Mouse (Mus musculus) CH12.LX (cell line): ENCODE data around the gene Csnk1g2. TPM values are rescaled to one million over a fixed set of nuclear protein-coding genes. Genes with fewer than 3 reads are reported as not detected.

Source experiments
- DNase-seq: peaks from one replicate; pipeline ENCODE4 v3.0.0-alpha.2; 2013; ENCODE audit errors: extremely low read depth
- H3K27ac ChIP-seq: 2 replicates; pipeline ENCODE4 v1.5.1; 2012; ENCODE audit warnings: low read depth, mild to moderate bottlenecking, control low read depth, moderate library complexity; ENCODE audit not compliant: insufficient read depth
- H3K27me3 ChIP-seq: replicated peaks from 2 replicates; pipeline ENCODE3; 2012; ENCODE audit warnings: inconsistent platforms
- H3K36me3 ChIP-seq, 2 experiments: replicated peaks in 1 of 2; 2 replicates each; pipeline versions ENCODE3 to v1.6.1; 2012; ENCODE audit warnings: inconsistent platforms in 1 of 2, low read length in 1 of 2, mild to moderate bottlenecking in 1 of 2, mixed read lengths in 1 of 2, moderate library complexity in 1 of 2; ENCODE audit not compliant: control insufficient read depth in 1 of 2, insufficient read depth in 1 of 2
- H3K4me1 ChIP-seq, 2 experiments: 2 replicates each; pipeline ENCODE4 v1.6.1; 2012; ENCODE audit warnings: inconsistent platforms in 1 of 2, moderate library complexity in 1 of 2; ENCODE audit not compliant: insufficient read depth in 2 of 2, control insufficient read depth in 1 of 2
- H3K4me2 ChIP-seq: 2 replicates; pipeline ENCODE4 v1.6.1; 2012; ENCODE audit warnings: low read depth, mild to moderate bottlenecking, control low read depth; ENCODE audit not compliant: poor library complexity, insufficient read depth, severe bottlenecking
- H3K4me3 ChIP-seq, 3 experiments: fragments of 150-350 bp in 1 of 3; sonication (generic) in 1 of 3; replicated peaks in 1 of 3; 2 replicates each; pipeline versions ENCODE3 to v1.5.1; 2011 to 2012; ENCODE audit warnings: low read depth in 2 of 3, low read length in 2 of 3, mild to moderate bottlenecking in 2 of 3, moderate library complexity in 2 of 3, control low read depth in 1 of 3, improper control_type of control experiment in 1 of 3, inconsistent platforms in 1 of 3, mixed read lengths in 1 of 3; ENCODE audit not compliant: poor library complexity in 1 of 3
- H3K79me2 ChIP-seq: replicated peaks from 2 replicates; pipeline ENCODE4 v1.6.1; 2012; ENCODE audit warnings: mild to moderate bottlenecking, moderate library complexity; ENCODE audit not compliant: control insufficient read depth, poor library complexity, insufficient read depth, severe bottlenecking; ENCODE audit errors: extremely low read depth
- H3K9ac ChIP-seq: 2 replicates; pipeline ENCODE4 v1.6.1; 2012; ENCODE audit warnings: low read depth, mild to moderate bottlenecking, control low read depth, moderate library complexity; ENCODE audit not compliant: insufficient read depth
- H3K9me3 ChIP-seq: replicated peaks from 2 replicates; pipeline ENCODE3; 2012; ENCODE audit warnings: low read length, inconsistent platforms, mixed read lengths
- BHLHE40 ChIP-seq: IDR thresholded peaks from 2 replicates; pipeline ENCODE4 v1.6.1; 2011; ENCODE audit warnings: mild to moderate bottlenecking, low read depth, low read length, improper control_type of control experiment
- CHD2 ChIP-seq: IDR thresholded peaks from 2 replicates; pipeline ENCODE4 v1.6.1; 2011; ENCODE audit warnings: low read length, improper control_type of control experiment
- CTCF ChIP-seq, 2 experiments: IDR thresholded peaks in 1 of 2; conservative IDR thresholded peaks in 1 of 2; 2 replicates each; pipeline ENCODE4 v1.5.1; 2011 to 2012; ENCODE audit warnings: low read depth in 2 of 2, low read length in 2 of 2, improper control_type of control experiment in 1 of 2, inconsistent platforms in 1 of 2, mild to moderate bottlenecking in 1 of 2, moderate library complexity in 1 of 2
- EP300 ChIP-seq: IDR thresholded peaks from 2 replicates; pipeline ENCODE4 v1.6.1; 2011; ENCODE audit warnings: low read length, improper control_type of control experiment
- ETS1 ChIP-seq: conservative IDR thresholded peaks from 2 replicates; pipeline ENCODE4 v1.6.1; 2012; ENCODE audit warnings: low read depth, mild to moderate bottlenecking, inconsistent platforms, low read length, improper control_type of control experiment, moderate library complexity
- HCFC1 ChIP-seq: IDR thresholded peaks from 2 replicates; pipeline ENCODE4 v1.6.1; 2012; ENCODE audit warnings: low read depth, mild to moderate bottlenecking, inconsistent platforms, low read length, improper control_type of control experiment
- IRF4 ChIP-seq: IDR thresholded peaks from 2 replicates; pipeline ENCODE4 v1.6.1; 2014; ENCODE audit warnings: low read depth, mild to moderate bottlenecking, inconsistent platforms, low read length, improper control_type of control experiment
- JUN ChIP-seq: IDR thresholded peaks from 2 replicates; pipeline ENCODE4 v1.6.1; 2011; ENCODE audit warnings: low read depth, mild to moderate bottlenecking, low read length, improper control_type of control experiment, moderate library complexity; ENCODE audit not compliant: insufficient read depth
- KAT2A ChIP-seq: IDR thresholded peaks from 2 replicates; pipeline ENCODE4 v1.6.1; 2012; ENCODE audit warnings: low read length, improper control_type of control experiment, inconsistent platforms; ENCODE audit not compliant: insufficient replicate concordance
- MAFK ChIP-seq: IDR thresholded peaks from 2 replicates; pipeline ENCODE4 v1.6.1; 2011; ENCODE audit warnings: low read length, improper control_type of control experiment; ENCODE audit not compliant: insufficient replicate concordance
- MAZ ChIP-seq: IDR thresholded peaks from 2 replicates; pipeline ENCODE4 v1.6.1; 2012; ENCODE audit warnings: low read depth, mild to moderate bottlenecking, inconsistent platforms, low read length, improper control_type of control experiment, moderate library complexity
- MEF2A ChIP-seq: IDR thresholded peaks from 2 replicates; pipeline ENCODE4 v1.6.1; 2014; ENCODE audit warnings: low read depth, mild to moderate bottlenecking, inconsistent platforms, low read length, improper control_type of control experiment, borderline replicate concordance
- NELFE ChIP-seq: IDR thresholded peaks from 2 replicates; pipeline ENCODE4 v1.6.1; 2011; ENCODE audit warnings: low read depth, low read length, improper control_type of control experiment
- NRF1 ChIP-seq: IDR thresholded peaks from 2 replicates; pipeline ENCODE4 v1.6.1; 2014; ENCODE audit warnings: low read depth, mild to moderate bottlenecking, inconsistent platforms, low read length, improper control_type of control experiment, moderate library complexity
- PAX5 ChIP-seq: IDR thresholded peaks from 2 replicates; pipeline ENCODE4 v1.6.1; 2012; ENCODE audit warnings: low read length, inconsistent platforms, mixed read lengths
- POLR2A ChIP-seq: IDR thresholded peaks from 2 replicates; pipeline ENCODE4 v1.6.1; 2011; ENCODE audit warnings: low read depth, mild to moderate bottlenecking, improper control_type of control experiment, low read length
- RAD21 ChIP-seq: IDR thresholded peaks from 2 replicates; pipeline ENCODE4 v1.6.1; 2011; ENCODE audit warnings: low read depth, mild to moderate bottlenecking, low read length, improper control_type of control experiment, moderate library complexity
- RCOR1 ChIP-seq: conservative IDR thresholded peaks from 2 replicates; pipeline ENCODE4 v1.6.1; 2012; ENCODE audit warnings: low read depth, mild to moderate bottlenecking, inconsistent platforms, low read length, improper control_type of control experiment
- SIN3A ChIP-seq: IDR thresholded peaks from 2 replicates; pipeline ENCODE4 v1.6.1; 2012; ENCODE audit warnings: low read length, improper control_type of control experiment, inconsistent platforms
- SMC3 ChIP-seq: IDR thresholded peaks from 2 replicates; pipeline ENCODE4 v1.6.1; 2011; ENCODE audit warnings: low read depth, low read length, improper control_type of control experiment
- TBP ChIP-seq: conservative IDR thresholded peaks from 2 replicates; pipeline ENCODE4 v1.6.1; 2011; ENCODE audit warnings: low read depth, low read length, improper control_type of control experiment
- ZC3H11A ChIP-seq: IDR thresholded peaks from 2 replicates; pipeline ENCODE4 v1.6.1; 2012; ENCODE audit warnings: low read depth, mild to moderate bottlenecking, inconsistent platforms, low read length, improper control_type of control experiment
- ZKSCAN1 ChIP-seq: IDR thresholded peaks from 2 replicates; pipeline ENCODE4 v1.6.1; 2012; ENCODE audit warnings: low read depth, inconsistent platforms, low read length, improper control_type of control experiment, borderline replicate concordance
- ZMIZ1 ChIP-seq: IDR thresholded peaks from 2 replicates; pipeline ENCODE4 v1.6.1; 2012; ENCODE audit warnings: low read depth, mild to moderate bottlenecking, inconsistent platforms, low read length, improper control_type of control experiment
- ZNF384 ChIP-seq: IDR thresholded peaks from 2 replicates; pipeline ENCODE4 v1.6.1; 2012; ENCODE audit warnings: low read depth, low read length, improper control_type of control experiment, inconsistent platforms
- dilution Hi-C: fragments of 300-500 bp; cut with MboI; formaldehyde crosslinking; loops from 2 replicates; pipeline ENCODE4 v1.14.3; 2020; ENCODE audit warnings: low sequenced_read_pairs; ENCODE audit not compliant: extremely low pct_unique_long_range_greater_than_20kb, extremely low pct_ligation_motif_present
- in situ Hi-C: fragments of 300-500 bp; cut with MboI; formaldehyde crosslinking; loops from 3 replicates; pipeline ENCODE4 v1.14.3; 2019; ENCODE audit warnings: low sequenced_read_pairs, low pct_ligation_motif_present, low pct_unique_long_range_greater_than_20kb, mixed read lengths
- polyA plus RNA-seq: library from polyadenylated mRNA; unstranded; fragments of >175 nt; gene quantifications from 2 replicates; pipeline ENCODE4 v1.2.1, GENCODE M21; 2012; ENCODE audit warnings: low read depth; ENCODE audit not compliant: insufficient read length
- total RNA-seq, 2 experiments: library from RNA; depleted of rRNA; stranded (reverse); fragments of 300-350 nt in 1 of 2; fragments of >200 nt in 1 of 2; gene quantifications; 2 replicates each; pipeline ENCODE4 v1.2.3; 2012 to 2014

The Csnk1g2 gene
- total and polyA plus RNA-seq, 3 experiments: 44.1 to 59.0 (median 50.1) TPM

GRCm38 (mm10) chr10:80611905-80612304 lies 10.7 kb upstream of the Csnk1g2 start:
- no peaks in the 10 kb centered on the region; the same call in none of the 2 replicates for H3K79me2 ChIP-seq
- in situ Hi-C loops: loop anchor here (5.0 kb wide), 1 partner anchor 70 kb away; no protein-coding TSS in a partner anchor
- no peaks in the 10 kb centered on the region for H3K27me3 ChIP-seq
- dilution Hi-C loops: no loop called here
- H3K4me3 ChIP-seq: no peak overlapping the region
- DNase-seq: peak; percentile 40
- peaks cover 15 to 59% of the 10 kb centered on the region in 2 experiments for H3K4me1 ChIP-seq
- TF ChIP-seq BHLHE40: no peak
- 0 out of 2 replicates have a peak, but pooled peaks have one; percentile 22 for TF ChIP-seq EP300
- TF ChIP-seq IRF4: peak; percentile 51; the same call in 1 of the 2 replicates
- H3K9me3 ChIP-seq: no peaks in the 10 kb centered on the region
- H3K27ac ChIP-seq: no peak overlapping the region; the same call in 1 of the 2 replicates
- no peak overlapping the region for H3K9ac ChIP-seq
- no peak overlapping the region for H3K4me2 ChIP-seq
- peaks cover 74 to 90% of the 10 kb centered on the region in 2 experiments for H3K36me3 ChIP-seq

DNA sequence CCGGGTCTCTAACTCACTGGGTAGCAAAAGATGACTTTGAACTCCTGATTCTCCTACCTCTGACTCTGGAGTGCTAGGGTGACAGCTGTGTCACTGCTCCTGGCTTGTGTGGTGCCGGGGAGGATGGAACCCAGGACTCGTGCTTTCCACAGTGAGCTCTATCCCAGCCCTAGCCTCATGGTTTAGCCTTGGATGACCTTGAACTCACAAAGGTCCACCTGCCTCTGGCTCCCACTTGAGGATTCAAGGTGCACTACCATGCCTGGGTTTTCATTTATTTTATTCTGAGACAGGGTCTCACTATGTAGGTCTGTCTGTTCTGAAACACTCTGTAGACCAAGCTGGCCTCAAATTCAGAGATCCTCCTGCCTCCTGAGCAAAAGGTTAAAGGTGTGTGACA lies 8.8 kb upstream of the Csnk1g2 start:
- dilution Hi-C loops (no loop called here), in situ Hi-C loops (loop anchor here (5.0 kb wide), 1 partner anchor 68 kb away; no protein-coding TSS in a partner anchor)
- no peak overlapping the region for H3K27ac ChIP-seq

GRCm38 (mm10) chr10:80614351-80614750 lies 8.3 kb upstream of the Csnk1g2 start:
- H3K27ac ChIP-seq: no peak overlapping the region
- no peak overlapping the region for H3K9ac ChIP-seq
- no peak overlapping the region for H3K4me2 ChIP-seq
- dilution Hi-C loops (no loop called here), in situ Hi-C loops (loop anchor here (5.0 kb wide), 1 partner anchor 68 kb away; no protein-coding TSS in a partner anchor)
- no peaks in the 10 kb centered on the region for H3K9me3 ChIP-seq
- DNase-seq: no peak
- H3K4me3 ChIP-seq: no peak overlapping the region
- H3K4me1 ChIP-seq: peaks cover 15 to 46% of the 10 kb centered on the region in 2 experiments
- no peaks in the 10 kb centered on the region; the same call in 1 of the 2 replicates for H3K79me2 ChIP-seq
- H3K27me3 ChIP-seq: no peaks in the 10 kb centered on the region
- TF ChIP-seq NRF1 (no peak), JUN (no peak), NELFE (no peak), PAX5 (no peak), RAD21 (no peak), ZMIZ1 (no peak), CTCF (conservative IDR thresholded peaks at IDR 0.05 in 1 of 2, IDR thresholded peaks at IDR 0.05 in 1 of 2; ENCODE audit: low read depth in 2 of 2, low read length in 2 of 2) (no peak), MAFK (no peak), TBP (no peak), KAT2A (no peak), ETS1 (no peak)
- peaks cover 50 to 69% of the 10 kb centered on the region in 2 experiments for H3K36me3 ChIP-seq

More for the DNA sequence above, 8.8 kb upstream of the Csnk1g2 start:
- H3K4me3 ChIP-seq: no peak overlapping the region
- H3K27me3 ChIP-seq: no peaks in the 10 kb centered on the region
- no peak for DNase-seq
- TF ChIP-seq KAT2A (no peak), ETS1 (no peak), ZKSCAN1 (no peak), SMC3 (no peak), IRF4 (no peak), EP300 (no peak), PAX5 (no peak), MAZ (no peak), RCOR1 (no peak), HCFC1 (no peak), CHD2 (no peak), MEF2A (no peak), SIN3A (no peak), TBP (no peak), MAFK (no peak), ZC3H11A (no peak), JUN (no peak), POLR2A (no peak), ZNF384 (no peak)
- H3K9ac ChIP-seq: no peak overlapping the region
- peaks cover 55 to 75% of the 10 kb centered on the region in 2 experiments for H3K36me3 ChIP-seq
- H3K9me3 ChIP-seq: no peaks in the 10 kb centered on the region
- H3K79me2 ChIP-seq: no peaks in the 10 kb centered on the region; the same call in 1 of the 2 replicates
- H3K4me2 ChIP-seq: no peak overlapping the region
- H3K4me1 ChIP-seq: peaks cover 15 to 52% of the 10 kb centered on the region in 2 experiments
